Mouse (Mus musculus): Measurements from ENCODE around the gene Nrbp1. TPM values are rescaled to one million over a fixed set of nuclear protein-coding genes. Genes with fewer than 3 reads are reported as not detected.

The Nrbp1 gene
- total RNA-seq (2012; rRNA removed) (36.6 and 40.4 TPM in 2 replicates), total RNA-seq (2014; rRNA removed) (40.5 and 41.5 TPM in 2 replicates), polyA plus RNA-seq (2012; ENCODE audit: insufficient read length, low read depth) (34.5 and 36.1 TPM in 2 replicates)

GRCm38 (mm10) chr5:31240637-31241521 lies at the start of gene Nrbp1, which contains the start of gene Gm9970:
Gene Nrbp1, plus strand, starts transcription at chr5:31240864.
Gene Gm9970, minus strand, starts transcription at chr5:31241232.
- DNase-seq (ENCODE audit: extremely low read depth), result peak; percentile 95
- H3K36me3 ChIP-seq (replicated peaks in 1 of 2; ENCODE audit: control insufficient read depth in 1 of 2, insufficient read depth in 1 of 2, low read length in 1 of 2), result peaks cover 21 to 26% of the 10 kb centered on the region in 2 experiments
- peak within 1 kb of the TSS; percentile 72 for H3K27ac ChIP-seq (ENCODE audit: insufficient read depth, low read depth)
- peaks cover 19% of the 10 kb centered on the region for H3K79me2 ChIP-seq (replicated peaks; ENCODE audit: control insufficient read depth, extremely low read depth, insufficient read depth, poor library complexity, severe bottlenecking)
- H3K4me3 ChIP-seq (replicated peaks in 1 of 3; ENCODE audit: low read depth in 2 of 3, low read length in 2 of 3, poor library complexity in 1 of 3), result peak within 1 kb of the TSS; percentile 66 to 87 (median 85)
- dilution Hi-C loops (cut with MboI; ENCODE audit: extremely low pct_ligation_motif_present, extremely low pct_unique_long_range_greater_than_20kb, low sequenced_read_pairs), result no loop called here
- H3K27me3 ChIP-seq (replicated peaks), result peaks cover 4% of the 10 kb centered on the region
- peak within 1 kb of the TSS; percentile 52 for H3K4me2 ChIP-seq (ENCODE audit: insufficient read depth, low read depth, poor library complexity, severe bottlenecking)
- no peaks in the 10 kb centered on the region for H3K9me3 ChIP-seq (replicated peaks; ENCODE audit: low read length)
- peak within 1 kb of the TSS; percentile 93 for H3K9ac ChIP-seq (ENCODE audit: insufficient read depth, low read depth)
- TF ChIP-seq KAT2A (IDR thresholded peaks at IDR 0.05; ENCODE audit: insufficient replicate concordance, low read length), result no peak
- TF ChIP-seq NELFE (IDR thresholded peaks at IDR 0.05; ENCODE audit: low read depth, low read length), result peak; percentile 80
- peak; percentile 75; the same call in 1 of the 2 replicates for TF ChIP-seq TBP (conservative IDR thresholded peaks at IDR 0.05; ENCODE audit: low read depth, low read length)
- TF ChIP-seq RAD21 (IDR thresholded peaks at IDR 0.05; ENCODE audit: low read depth, low read length), result no peak
- peak; percentile 37 for TF ChIP-seq MXI1 (IDR thresholded peaks at IDR 0.05; ENCODE audit: low read depth, low read length)
- TF ChIP-seq ELF1 (IDR thresholded peaks at IDR 0.05; ENCODE audit: low read depth, low read length), result peak; percentile 82
- TF ChIP-seq UBTF (IDR thresholded peaks at IDR 0.05; ENCODE audit: low read depth, low read length), result 0 out of 2 replicates have a peak, but pooled peaks have one; percentile 67
- TF ChIP-seq USF2 (conservative IDR thresholded peaks at IDR 0.05; ENCODE audit: low read depth, low read length), result no peak
- no peak for TF ChIP-seq SMC3 (IDR thresholded peaks at IDR 0.05; ENCODE audit: low read depth, low read length)
- TF ChIP-seq PAX5 (IDR thresholded peaks at IDR 0.05; ENCODE audit: low read length), result no peak
- no peak for TF ChIP-seq MAFK (IDR thresholded peaks at IDR 0.05; ENCODE audit: insufficient replicate concordance, low read length)
- no peak; the same call in 1 of the 2 replicates for TF ChIP-seq IRF4 (IDR thresholded peaks at IDR 0.05; ENCODE audit: low read depth, low read length)
- TF ChIP-seq RCOR1 (conservative IDR thresholded peaks at IDR 0.05; ENCODE audit: low read depth, low read length), result no peak
- TF ChIP-seq EP300 (IDR thresholded peaks at IDR 0.05; ENCODE audit: low read length), result no peak
- TF ChIP-seq GABPA (IDR thresholded peaks at IDR 0.05; ENCODE audit: insufficient replicate concordance, low read depth, low read length), result no peak
- TF ChIP-seq BHLHE40 (IDR thresholded peaks at IDR 0.05; ENCODE audit: low read depth, low read length), result no peak
- no peak; the same call in 1 of the 2 replicates for TF ChIP-seq POLR2AphosphoS2 (IDR thresholded peaks at IDR 0.05; ENCODE audit: low read depth, low read length)
- TF ChIP-seq NRF1 (IDR thresholded peaks at IDR 0.05; ENCODE audit: low read depth, low read length), result peak; percentile 41; the same call in 1 of the 2 replicates
- TF ChIP-seq JUND (conservative IDR thresholded peaks at IDR 0.05; ENCODE audit: low read depth, low read length), result no peak
- peak; percentile 42; the same call in 1 of the 2 replicates for TF ChIP-seq SIN3A (IDR thresholded peaks at IDR 0.05; ENCODE audit: low read length)
- peak; percentile 21; the same call in 1 of the 2 replicates for TF ChIP-seq MAZ (IDR thresholded peaks at IDR 0.05; ENCODE audit: low read depth, low read length)
- TF ChIP-seq CHD2 (IDR thresholded peaks at IDR 0.05; ENCODE audit: low read length), result no peak; the same call in 1 of the 2 replicates
- no peak for TF ChIP-seq USF1 (IDR thresholded peaks at IDR 0.05; ENCODE audit: low read depth, low read length)
- TF ChIP-seq ZMIZ1 (IDR thresholded peaks at IDR 0.05; ENCODE audit: low read depth, low read length), result no peak
- no peak; the same call in 1 of the 2 replicates for TF ChIP-seq MEF2A (IDR thresholded peaks at IDR 0.05; ENCODE audit: borderline replicate concordance, low read depth, low read length)
- TF ChIP-seq CTCF (conservative IDR thresholded peaks at IDR 0.05 in 1 of 2, IDR thresholded peaks at IDR 0.05 in 1 of 2; ENCODE audit: low read depth in 2 of 2, low read length in 2 of 2), result no peak
- peak; percentile 66 for TF ChIP-seq TCF12 (IDR thresholded peaks at IDR 0.05; ENCODE audit: low read depth, low read length)
- TF ChIP-seq MAX (IDR thresholded peaks at IDR 0.05; ENCODE audit: low read length), result no peak
- TF ChIP-seq MYC (IDR thresholded peaks at IDR 0.05; ENCODE audit: low read depth, low read length), result no peak
- no peak; the same call in none of the 2 replicates for TF ChIP-seq HCFC1 (IDR thresholded peaks at IDR 0.05; ENCODE audit: low read depth, low read length)
- TF ChIP-seq ZKSCAN1 (IDR thresholded peaks at IDR 0.05; ENCODE audit: borderline replicate concordance, low read depth, low read length), result no peak
- peak; percentile 96 for TF ChIP-seq POLR2A (IDR thresholded peaks at IDR 0.05; ENCODE audit: low read depth, low read length)
- peaks cover 0 to 10% of the 10 kb centered on the region in 2 experiments; a peak in 2 of 4 replicates for H3K4me1 ChIP-seq (ENCODE audit: control insufficient read depth in 1 of 2, insufficient read depth in 2 of 2)
- in situ Hi-C loops (cut with MboI; ENCODE audit: low pct_ligation_motif_present, low pct_unique_long_range_greater_than_20kb, low sequenced_read_pairs), result no loop called here
